Mouse (Mus musculus) B cell, adult 2 months (primary cell): ENCODE data around the gene Baiap2l1.
"Not testable (repeated sequence)": the region's sequence is repeated elsewhere in the genome, so short reads cannot be mapped to it uniquely, and the experiment has no call there.

Experiments
- DNase-seq, 2 experiments: peaks; one replicate each; pipeline ENCODE4 v3.0.0; 2022

Gene Baiap2l1

GRCm38 (mm10) chr5:144357881-144358591 is at the start of gene Baiap2l1:
Gene Baiap2l1, minus strand, starts transcription at chr5:144358112.
- peak; percentile 90 to 91 for DNase-seq

- no peak for DNase-seq
Measured at GRCm38 (mm10) chr5:144406256-144406655, 48.3 kb upstream of the Baiap2l1 start.

- DNase-seq: no peak
Measured at GRCm38 (mm10) chr5:144400821-144401220, 42.9 kb upstream of the Baiap2l1 start.

GRCm38 (mm10) chr5:144397566-144397965 is 39.7 kb upstream of the Baiap2l1 start:
- no peak for DNase-seq

- no peak for DNase-seq
Measured at GRCm38 (mm10) chr5:144394142-144394541, 36.2 kb upstream of the Baiap2l1 start.

- peak; percentile 64 to 67 for DNase-seq
Measured at GRCm38 (mm10) chr5:144387851-144388250, 29.9 kb upstream of the Baiap2l1 start.

- DNase-seq: peak; percentile 54 to 55
Measured at GRCm38 (mm10) chr5:144383936-144384335, 26.0 kb upstream of the Baiap2l1 start.

GRCm38 (mm10) chr5:144381782-144382181 is 23.9 kb upstream of the Baiap2l1 start:
- peak; percentile 49 to 60 for DNase-seq

GRCm38 (mm10) chr5:144380689-144381088 is 22.8 kb upstream of the Baiap2l1 start:
- DNase-seq: no peak

GRCm38 (mm10) chr5:144379431-144379830 is 21.5 kb upstream of the Baiap2l1 start:
- DNase-seq: no peak

GRCm38 (mm10) chr5:144372885-144373284 is 15.0 kb upstream of the Baiap2l1 start:
- no peak for DNase-seq

- DNase-seq: no peak
Measured at GRCm38 (mm10) chr5:144372177-144372576, 14.3 kb upstream of the Baiap2l1 start.

GRCm38 (mm10) chr5:144370986-144371385 is 13.1 kb upstream of the Baiap2l1 start:
- no peak for DNase-seq

- DNase-seq: no peak
Measured at GRCm38 (mm10) chr5:144368661-144369205, 10.8 kb upstream of the Baiap2l1 start.

GRCm38 (mm10) chr5:144366551-144366950 is 8.6 kb upstream of the Baiap2l1 start:
- not testable (repeated sequence) for DNase-seq

GRCm38 (mm10) chr5:144364680-144365357 is 6.9 kb upstream of the Baiap2l1 start:
- no peak for DNase-seq

GRCm38 (mm10) chr5:144360346-144360745 is 2.4 kb upstream of the Baiap2l1 start:
- no peak for DNase-seq

- no peak for DNase-seq
Measured at GRCm38 (mm10) chr5:144359886-144360285, 2.0 kb upstream of the Baiap2l1 start.

- DNase-seq: no peak
Measured at GRCm38 (mm10) chr5:144358592-144358917, 643 bp upstream of the Baiap2l1 start.

GRCm38 (mm10) chr5:144357551-144357880 is 396 bp downstream of the Baiap2l1 start:
- no peak for DNase-seq

GRCm38 (mm10) chr5:144356776-144357455 is 996 bp downstream of the Baiap2l1 start:
- DNase-seq: no peak

- no peak for DNase-seq
Measured at GRCm38 (mm10) chr5:144352250-144353047, 5.5 kb downstream of the Baiap2l1 start.

- DNase-seq: no peak
Measured at GRCm38 (mm10) chr5:144351185-144351584, 6.7 kb downstream of the Baiap2l1 start.
